Mouse (Mus musculus) megakaryocyte, embryonic 14.5 days (primary cell): ENCODE measurements around the gene Capn10.

Source experiments
- FLI1 ChIP-seq: IDR thresholded peaks from 2 replicates; pipeline ENCODE4 v1.6.1; 2012; ENCODE audit warnings: low read length, inconsistent platforms, mixed read lengths
- GATA1 ChIP-seq: IDR thresholded peaks from 3 replicates; pipeline ENCODE4 v1.6.1; 2012; ENCODE audit warnings: mixed read lengths, low read length, inconsistent platforms, borderline replicate concordance

DNA sequence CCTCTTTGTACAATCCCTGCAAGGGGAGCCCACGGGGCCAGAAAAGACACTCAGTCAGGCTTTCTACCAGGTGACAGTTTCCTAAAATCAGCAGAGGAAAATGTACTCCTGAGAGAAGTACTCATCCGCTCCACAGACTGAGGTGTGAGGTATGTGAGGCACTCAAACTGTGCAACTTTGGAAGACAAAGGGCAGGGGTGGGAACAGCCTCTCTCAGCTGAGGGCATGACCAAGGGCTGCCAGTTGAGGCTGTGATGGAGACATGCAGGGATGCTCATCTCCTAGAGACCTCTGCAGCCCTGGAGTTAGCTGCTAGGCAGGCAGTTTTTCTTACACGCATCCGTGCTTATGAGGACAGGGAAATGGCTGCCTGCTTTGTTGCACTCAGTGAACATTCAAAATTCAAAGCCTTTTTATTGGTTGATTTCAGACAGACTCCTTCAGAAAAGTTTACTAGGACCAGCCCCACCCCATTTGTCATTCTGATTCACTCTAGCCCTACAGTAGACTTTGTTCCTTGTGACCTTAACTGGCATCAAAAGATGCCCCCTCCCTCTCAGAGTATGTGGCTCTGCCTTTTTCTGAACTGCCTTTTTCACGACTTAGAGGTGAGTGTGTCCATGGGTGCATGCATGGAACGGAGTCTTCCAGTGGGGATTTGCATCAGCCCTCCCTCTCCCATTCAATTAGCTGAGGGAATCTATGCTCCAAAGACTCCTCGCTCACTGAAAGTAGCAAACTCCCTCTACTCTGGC, 45.1 kb upstream of the Capn10 start:
- TF ChIP-seq FLI1 (no peak), GATA1 (no peak)
